Mouse (Mus musculus): ENCODE data around the gene 2410004B18Rik. TPM values are rescaled to one million over a fixed set of nuclear protein-coding genes. Genes with fewer than 3 reads are reported as not detected.

2410004B18Rik gene
- total RNA-seq, 2 experiments from 2014 or later = 17.2 to 18.0 TPM

- peak; percentile 31 to 50 for DNase-seq
- intact Hi-C loops (cut with DNase I) = no loop called here
Observed at GRCm38 (mm10) chr3:145924649-145925337, 13.0 kb upstream of the 2410004B18Rik start.

- intact Hi-C loops (cut with DNase I) = no loop called here
- DNase-seq = no peak
Observed at GRCm38 (mm10) chr3:145925506-145925905, 12.3 kb upstream of the 2410004B18Rik start.

GRCm38 (mm10) chr3:145929525-145930400 is 8.1 kb upstream of the 2410004B18Rik start:
- DNase-seq = no peak
- intact Hi-C loops (cut with DNase I) = no loop called here

DNA sequence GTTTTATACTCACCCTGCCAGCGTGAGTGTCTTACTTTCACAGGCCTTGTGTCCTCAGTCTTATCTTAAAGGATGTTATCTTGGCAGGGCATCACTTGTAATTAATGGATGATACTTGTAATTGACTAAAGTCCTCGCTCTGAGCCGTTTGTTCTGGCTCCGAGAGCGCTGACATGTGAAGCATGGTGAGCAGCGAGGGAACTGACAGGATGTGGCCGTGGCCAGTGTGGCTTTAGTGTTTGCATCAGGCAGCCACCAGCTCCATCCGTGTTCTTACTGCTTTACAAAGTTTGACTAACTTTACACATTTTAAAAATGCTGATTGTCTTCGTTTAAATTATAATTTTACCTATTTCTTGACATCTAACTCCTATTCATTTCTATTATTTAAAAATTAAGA is 4.0 kb upstream of the 2410004B18Rik start:
- intact Hi-C loops (cut with DNase I) = no loop called here
- DNase-seq = no peak

GRCm38 (mm10) chr3:145938405-145939349 is 863 bp downstream of the 2410004B18Rik start:
- intact Hi-C loops (cut with DNase I) = loop anchor here (5.0 kb wide), 1 partner anchor 119 kb away; no protein-coding TSS in a partner anchor
- DNase-seq = no peak

GRCm38 (mm10) chr3:145939402-145939801 is 1.6 kb downstream of the 2410004B18Rik start:
- DNase-seq = no peak
- intact Hi-C loops (cut with DNase I) = loop anchor here (5.0 kb wide), 1 partner anchor 118 kb away; no protein-coding TSS in a partner anchor

- intact Hi-C loops (cut with DNase I) = loop anchor here (5.0 kb wide), 2 partner anchors 117 to 242 kb away; no protein-coding TSS in a partner anchor
- no peak for DNase-seq
Observed at GRCm38 (mm10) chr3:145939971-145940370, 2.2 kb downstream of the 2410004B18Rik start.

DNA sequence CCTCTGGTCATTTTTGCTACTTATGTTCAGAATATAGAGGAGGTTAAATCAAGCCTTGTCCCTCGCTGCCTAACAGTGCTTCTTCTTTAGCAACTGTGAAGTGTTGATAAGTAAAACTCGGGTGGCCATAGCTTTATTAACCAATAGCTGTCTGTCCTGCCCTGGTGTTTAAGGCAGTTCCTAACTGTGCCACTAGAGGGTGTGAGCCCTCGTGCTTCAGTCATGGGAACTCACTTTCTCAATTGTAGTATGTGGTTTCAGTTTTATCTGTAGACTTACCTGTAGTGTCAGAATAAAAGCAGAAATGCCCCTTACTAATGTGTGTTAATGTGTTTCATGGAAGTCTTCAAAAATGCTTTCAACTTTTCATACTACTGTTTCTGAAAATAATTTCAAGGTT is 4.2 kb downstream of the 2410004B18Rik start:
- peak in 1 of 2 experiments; percentile 43 for DNase-seq

DNA sequence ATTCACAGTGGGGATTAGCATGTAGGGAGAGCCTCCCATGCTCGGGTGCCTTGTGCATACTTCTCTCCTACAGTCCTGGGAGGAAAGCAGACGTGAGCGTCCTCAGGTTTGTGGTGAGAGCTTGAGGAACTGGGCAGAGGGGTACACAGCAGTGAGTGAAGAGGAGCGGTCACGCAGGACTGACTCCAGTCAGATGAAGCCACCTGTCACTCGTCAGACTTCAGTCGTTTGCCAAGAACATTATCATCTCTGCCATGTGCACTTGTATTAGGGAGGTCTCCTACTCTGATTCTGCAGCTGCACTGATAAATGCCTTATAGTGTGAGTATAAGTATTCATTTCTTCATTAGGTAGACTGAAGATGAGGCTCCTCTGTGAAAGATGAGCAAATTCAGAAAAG is 6.5 kb downstream of the 2410004B18Rik start:
- intact Hi-C loops (cut with DNase I) = loop anchor here (5.0 kb wide), 1 partner anchor 238 kb away; no protein-coding TSS in a partner anchor
- DNase-seq = no peak

More for the DNA sequence above, 4.2 kb downstream of the 2410004B18Rik start:
- intact Hi-C loops (cut with DNase I) = loop anchor here (5.0 kb wide), 1 partner anchor 240 kb away; no protein-coding TSS in a partner anchor

GRCm38 (mm10) chr3:145945904-145946303 is 8.1 kb downstream of the 2410004B18Rik start:
- no peak for DNase-seq
- intact Hi-C loops (cut with DNase I) = no loop called here

- no peak for DNase-seq
- intact Hi-C loops (cut with DNase I) = no loop called here
Observed at GRCm38 (mm10) chr3:145946654-145947053, 8.8 kb downstream of the 2410004B18Rik start.

GRCm38 (mm10) chr3:145947539-145948204 is 9.9 kb downstream of the 2410004B18Rik start:
- no peak for DNase-seq
- intact Hi-C loops (cut with DNase I) = no loop called here

DNA sequence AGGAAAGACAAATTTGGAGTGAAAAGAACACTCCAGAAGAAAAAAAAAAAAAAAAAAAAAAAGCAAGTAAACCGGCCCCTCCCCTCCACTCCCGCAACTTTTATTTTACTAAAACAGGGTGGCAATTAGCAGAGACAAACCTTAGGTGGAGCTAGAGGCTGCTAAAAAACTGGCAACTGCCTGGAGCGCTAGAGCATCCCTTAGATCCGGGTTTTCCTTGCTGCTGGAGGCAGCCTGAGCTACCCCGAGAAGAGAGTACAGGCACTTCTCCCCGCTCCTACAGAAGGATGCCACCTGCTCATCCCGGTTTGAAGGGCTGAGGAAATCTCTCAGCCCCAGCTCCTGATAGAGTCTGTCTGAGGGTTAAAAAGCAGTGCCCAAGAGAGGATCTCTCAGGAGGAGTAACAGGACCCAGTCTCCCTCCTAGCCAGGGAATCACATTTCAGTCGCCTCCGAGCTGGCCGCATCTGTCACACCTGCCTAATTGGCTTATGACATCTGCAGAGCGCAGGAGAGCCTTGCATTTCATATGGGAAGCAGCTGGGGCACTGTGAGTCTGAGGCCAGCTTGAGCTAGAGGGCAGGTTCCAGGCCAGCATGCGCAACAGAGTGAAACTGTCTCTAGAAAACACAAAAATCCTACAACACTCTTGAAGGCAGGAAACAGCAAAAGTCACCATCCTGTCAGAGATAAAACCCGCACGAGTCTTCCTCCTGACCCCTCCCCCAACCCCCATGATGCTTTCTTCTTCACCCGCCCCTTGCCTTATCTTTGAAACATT is 12.4 kb downstream of the 2410004B18Rik start:
- intact Hi-C loops (cut with DNase I) = loop anchor here (5.0 kb wide), 1 partner anchor 222 kb away; no protein-coding TSS in a partner anchor
- DNase-seq = no peak

- intact Hi-C loops (cut with DNase I) = loop anchor here (5.0 kb wide), 1 partner anchor 222 kb away; no protein-coding TSS in a partner anchor
- DNase-seq = no peak
Observed at GRCm38 (mm10) chr3:145950815-145951130, 13.0 kb downstream of the 2410004B18Rik start.

GRCm38 (mm10) chr3:145951287-145952165 is 13.7 kb downstream of the 2410004B18Rik start:
- intact Hi-C loops (cut with DNase I) = loop anchor here (5.0 kb wide), 1 partner anchor 221 kb away; no protein-coding TSS in a partner anchor
- peak in 1 of 2 experiments; percentile 34 for DNase-seq

DNA sequence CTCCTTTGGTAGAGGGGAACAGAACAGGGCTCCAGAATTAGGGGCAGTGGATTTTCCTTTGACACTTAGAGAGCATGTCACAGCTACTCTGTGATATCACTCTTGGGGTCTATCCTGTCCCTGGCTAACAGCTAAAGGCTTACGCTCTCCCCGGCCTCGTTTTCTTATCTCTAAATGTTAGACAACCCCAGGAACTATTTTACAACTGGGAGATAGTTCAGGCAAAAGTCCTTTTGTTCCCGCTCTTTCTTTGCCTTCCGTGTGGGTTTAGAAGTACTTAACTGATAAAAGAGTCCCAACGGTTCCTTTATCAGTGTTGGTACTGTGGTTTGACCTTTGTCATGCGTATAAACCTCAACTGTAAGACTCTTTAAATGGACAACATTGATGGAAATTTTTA is 15.1 kb downstream of the 2410004B18Rik start:
- intact Hi-C loops (cut with DNase I) = loop anchor here (5.0 kb wide), 1 partner anchor 219 kb away; no protein-coding TSS in a partner anchor
- DNase-seq = no peak

GRCm38 (mm10) chr3:145953411-145953810 is 15.6 kb downstream of the 2410004B18Rik start:
- intact Hi-C loops (cut with DNase I) = loop anchor here (5.0 kb wide), 1 partner anchor 219 kb away; no protein-coding TSS in a partner anchor
- DNase-seq = no peak

Data from gastrocnemius, postnatal 36 days (tissue).